Mouse (Mus musculus): ENCODE results near the gene Dspp. TPM values are rescaled to one million over a fixed set of nuclear protein-coding genes. Genes with fewer than 3 reads are reported as not detected.

Dspp gene
- polyA plus RNA-seq, 1 experiment from 2014 or later: not detected

GRCm38 (mm10) chr5:104224750-104225149, 54.2 kb downstream of the Dspp start:
- Histone ChIP-seq H3K27ac (ENCODE audit: low read length) (no peak overlapping the region), H3K27me3 (ENCODE audit: control insufficient read depth, insufficient read depth, low read depth, low read length) (no peaks in the 10 kb centered on the region), H3K9me3 (ENCODE audit: control insufficient read depth, low read length) (no peaks in the 10 kb centered on the region), H3K4me3 (ENCODE audit: low read length) (no peak overlapping the region), H3K36me3 (ENCODE audit: control insufficient read depth, insufficient read depth, low read length) (no peaks in the 10 kb centered on the region), H3K9ac (ENCODE audit: low read length) (no peak overlapping the region), H3K4me2 (ENCODE audit: low read depth, low read length) (no peak overlapping the region), H3K4me1 (replicated peaks; ENCODE audit: control insufficient read depth, insufficient read depth, low read length) (no peaks in the 10 kb centered on the region)
- ATAC-seq (ENCODE audit: low read depth): no peak

- Histone ChIP-seq H3K9ac (ENCODE audit: low read length) (no peak overlapping the region), H3K36me3 (ENCODE audit: control insufficient read depth, insufficient read depth, low read length) (no peaks in the 10 kb centered on the region), H3K4me3 (ENCODE audit: low read length) (no peak overlapping the region), H3K27ac (ENCODE audit: low read length) (no peak overlapping the region), H3K27me3 (ENCODE audit: control insufficient read depth, insufficient read depth, low read depth, low read length) (no peaks in the 10 kb centered on the region), H3K9me3 (ENCODE audit: control insufficient read depth, low read length) (no peaks in the 10 kb centered on the region), H3K4me1 (replicated peaks; ENCODE audit: control insufficient read depth, insufficient read depth, low read length) (no peaks in the 10 kb centered on the region), H3K4me2 (ENCODE audit: low read depth, low read length) (no peak overlapping the region)
- WGBS: 42% methylated on average over 1 of the region's 1 CpGs
- no peak for ATAC-seq (ENCODE audit: low read depth)
Measured at GRCm38 (mm10) chr5:104228497-104228896, 58.0 kb downstream of the Dspp start.

Other genes starting within 250 kb of the Dspp start
- gene Hsd17b13, start 193.3 kb upstream of the Dspp start, polyA plus RNA-seq (2015; fragmentation: Nextera tagmentation; extraction: Ambion mirVana): 0.19 and 0.91 TPM in 2 replicates
- 5.3 and 6.2 TPM in 2 replicates for gene Hsd17b11, start 148.8 kb upstream of the Dspp start, polyA plus RNA-seq (2015; fragmentation: Nextera tagmentation; extraction: Ambion mirVana)
- 58.6 and 60.8 TPM in 2 replicates for gene Nudt9, start 124.4 kb upstream of the Dspp start, polyA plus RNA-seq (2015; fragmentation: Nextera tagmentation; extraction: Ambion mirVana)
- not detected in 2 replicates for gene Gm17660, start 93.1 kb upstream of the Dspp start, polyA plus RNA-seq (2015; fragmentation: Nextera tagmentation; extraction: Ambion mirVana)
- 433 and 435 TPM in 2 replicates for gene Sparcl1, start 57.0 kb upstream of the Dspp start, polyA plus RNA-seq (2015; fragmentation: Nextera tagmentation; extraction: Ambion mirVana)
- 0.55 and 4.7 TPM in 2 replicates for gene Dmp1, start 31.9 kb downstream of the Dspp start, polyA plus RNA-seq (2015; fragmentation: Nextera tagmentation; extraction: Ambion mirVana)
- 11.6 and 57.6 TPM in 2 replicates for gene Ibsp, start 128.5 kb downstream of the Dspp start, polyA plus RNA-seq (2015; fragmentation: Nextera tagmentation; extraction: Ambion mirVana)
- gene Mepe, start 154.6 kb downstream of the Dspp start, polyA plus RNA-seq (2015; fragmentation: Nextera tagmentation; extraction: Ambion mirVana): not detected in 2 replicates

Data from lung, embryonic 16.5 days (tissue).